Mouse (Mus musculus) stomach, postnatal 0 days (tissue): Measurements from ENCODE around the gene Lenep.

Source experiments
- CTCF ChIP-seq: IDR thresholded peaks from 2 replicates; pipeline ENCODE4 v1.5.1; 2016; ENCODE audit warnings: antibody characterized with exemption, low read depth, mild to moderate bottlenecking, moderate library complexity
- EP300 ChIP-seq: optimal IDR thresholded peaks from 2 replicates; pipeline ENCODE3; 2016; ENCODE audit warnings: antibody characterized with exemption

GRCm38 (mm10) chr3:89382950-89383349, 19.6 kb downstream of the Lenep start:
- no peak for TF ChIP-seq CTCF
- no peak for TF ChIP-seq EP300
